Mouse (Mus musculus) 3134 (cell line): Measurements from ENCODE around the gene Kalrn.
"Not testable (repeated sequence)": the region's sequence is repeated elsewhere in the genome, so short reads cannot be mapped to it uniquely, and the experiment has no call there.

Experiments used
- DNase-seq: peaks from one replicate; pipeline ENCODE4 v3.0.0-alpha.2; 2011; ENCODE audit warnings: low spot score; ENCODE audit not compliant: insufficient read length; ENCODE audit errors: extremely low read depth

Kalrn gene

GRCm38 (mm10) chr16:34084135-34084920 lies 489.0 kb downstream of the Kalrn start:
- no peak for DNase-seq

GRCm38 (mm10) chr16:34082494-34083469 lies 490.6 kb downstream of the Kalrn start:
- DNase-seq, result no peak

GRCm38 (mm10) chr16:34081683-34082438 lies 491.5 kb downstream of the Kalrn start:
- no peak for DNase-seq

GRCm38 (mm10) chr16:34081314-34081682 lies 492.0 kb downstream of the Kalrn start:
- DNase-seq, result not testable (repeated sequence)

GRCm38 (mm10) chr16:34080818-34081217 lies 492.5 kb downstream of the Kalrn start:
- no peak for DNase-seq

- no peak for DNase-seq
Measured at GRCm38 (mm10) chr16:34079511-34079910, 493.8 kb downstream of the Kalrn start.

- DNase-seq, result no peak
Measured at GRCm38 (mm10) chr16:34078732-34079131, 494.6 kb downstream of the Kalrn start.

GRCm38 (mm10) chr16:34076101-34076500 lies 497.2 kb downstream of the Kalrn start:
- DNase-seq, result peak; percentile 34

- DNase-seq, result no peak
Measured at GRCm38 (mm10) chr16:34073930-34074329, 499.4 kb downstream of the Kalrn start.

- no peak for DNase-seq
Measured at GRCm38 (mm10) chr16:34072136-34072535, 501.2 kb downstream of the Kalrn start.

GRCm38 (mm10) chr16:34071223-34071825 lies 502.0 kb downstream of the Kalrn start:
- no peak for DNase-seq

GRCm38 (mm10) chr16:34069481-34069880 lies 503.9 kb downstream of the Kalrn start:
- DNase-seq, result no peak

- no peak for DNase-seq
Measured at GRCm38 (mm10) chr16:34066922-34067321, 506.4 kb downstream of the Kalrn start.

GRCm38 (mm10) chr16:34066376-34066775 lies 507.0 kb downstream of the Kalrn start:
- DNase-seq, result no peak

GRCm38 (mm10) chr16:34063313-34063712 lies 510.0 kb downstream of the Kalrn start:
- DNase-seq, result no peak

GRCm38 (mm10) chr16:34061661-34062060 lies 511.7 kb downstream of the Kalrn start:
- no peak for DNase-seq

GRCm38 (mm10) chr16:34058611-34059010 lies 514.7 kb downstream of the Kalrn start:
- DNase-seq, result no peak

GRCm38 (mm10) chr16:34057464-34057863 lies 515.9 kb downstream of the Kalrn start:
- DNase-seq, result no peak

GRCm38 (mm10) chr16:34056418-34057111 lies 516.8 kb downstream of the Kalrn start:
- no peak for DNase-seq

- no peak for DNase-seq
Measured at GRCm38 (mm10) chr16:34050090-34050489, 523.2 kb downstream of the Kalrn start.
